10 mouse cellular contexts compared by ENCODE assay signal in genomic region chr11:74874630-74875029, GRCm38 (mm10). TPM values are rescaled to one million over a fixed set of nuclear protein-coding genes. Genes with fewer than 3 reads are reported as not detected.
DNase-seq lines count a peak whose midpoint lies in the region; ATAC-seq and TF ChIP-seq lines count a peak whose summit lies in the region.
"Had no signal": no experiment of that assay in that cellular context is flagged by ENCODE, and none has a peak within 500 bp of the region (broad histone marks: within the 10 kb centered on the region; RNA-seq: fewer than 3 reads in every experiment).

No protein-coding gene starts in this region.

- peaks cover 36% of the 10 kb centered on the region for H3K4me1 ChIP-seq in hindbrain, embryonic 10.5 days (replicated peaks)
- peaks cover 14% of the 10 kb centered on the region for H3K4me1 ChIP-seq in hindbrain, postnatal 0 days (ENCODE audit: insufficient read depth, low read length)
- H3K4me1 ChIP-seq in midbrain, embryonic 12.5 days: peaks cover 36% of the 10 kb centered on the region
- H3K4me1 ChIP-seq in midbrain, embryonic 16.5 days (ENCODE audit: control insufficient read depth, insufficient read depth, low read length): peaks cover 31% of the 10 kb centered on the region
- H3K4me1 ChIP-seq in forebrain, embryonic 15.5 days: peaks cover 28% of the 10 kb centered on the region

- no peak for ATAC-seq in hindbrain, postnatal 0 days
- no peak for ATAC-seq in midbrain, embryonic 12.5 days (ENCODE audit: low FRiP score, low read depth)
- ATAC-seq in midbrain, embryonic 16.5 days: no peak
- no peak for ATAC-seq in forebrain, embryonic 15.5 days (replicated peaks)
- ATAC-seq: midbrain, embryonic 13.5 days had no signal

- no peaks in the 10 kb centered on the region for H3K27me3 ChIP-seq in hindbrain, embryonic 10.5 days (ENCODE audit: insufficient read depth, poor library complexity, severe bottlenecking)
- no peaks in the 10 kb centered on the region for H3K27me3 ChIP-seq in hindbrain, postnatal 0 days (ENCODE audit: insufficient read depth, low read length)
- no peaks in the 10 kb centered on the region for H3K27me3 ChIP-seq in midbrain, embryonic 12.5 days
- no peaks in the 10 kb centered on the region for H3K27me3 ChIP-seq in midbrain, embryonic 16.5 days (ENCODE audit: control insufficient read depth, insufficient read depth, low read depth, low read length)
- no peaks in the 10 kb centered on the region for H3K27me3 ChIP-seq in forebrain, embryonic 15.5 days
- H3K27me3 ChIP-seq: heart, embryonic 13.5 days; midbrain, embryonic 13.5 days had no signal

- WGBS in hindbrain, embryonic 10.5 days: 70% methylated on average over 3 of the region's 3 CpGs
- WGBS in hindbrain, postnatal 0 days: 55% methylated on average over 3 of the region's 3 CpGs
- WGBS in midbrain, embryonic 12.5 days: 70% methylated on average over 3 of the region's 3 CpGs
- 70% methylated on average over 3 of the region's 3 CpGs for WGBS in midbrain, embryonic 16.5 days
- WGBS in forebrain, embryonic 15.5 days: 64% methylated on average over 3 of the region's 3 CpGs

- no peak overlapping the region for H3K9ac ChIP-seq in hindbrain, postnatal 0 days (replicated peaks; ENCODE audit: low read length)
- H3K9ac ChIP-seq in midbrain, embryonic 12.5 days (replicated peaks): 0 out of 2 replicates have a peak overlapping the region, but pooled peaks have one; percentile 16
- H3K9ac ChIP-seq in midbrain, embryonic 16.5 days (ENCODE audit: low read depth, low read length): no peak overlapping the region
- H3K9ac ChIP-seq in forebrain, embryonic 15.5 days (replicated peaks): no peak overlapping the region
- H3K9ac ChIP-seq: heart, embryonic 13.5 days; midbrain, embryonic 13.5 days had no signal

- 0 out of 2 replicates have a peak overlapping the region, but pooled peaks have one; percentile 40 for H3K27ac ChIP-seq in hindbrain, embryonic 10.5 days
- H3K27ac ChIP-seq in hindbrain, postnatal 0 days: no peak overlapping the region
- H3K27ac ChIP-seq in midbrain, embryonic 12.5 days (replicated peaks): no peak overlapping the region
- no peak overlapping the region for H3K27ac ChIP-seq in midbrain, embryonic 16.5 days (ENCODE audit: low read length)
- no peak overlapping the region for H3K27ac ChIP-seq in forebrain, embryonic 15.5 days (replicated peaks)
- H3K27ac ChIP-seq: heart, embryonic 13.5 days; midbrain, embryonic 13.5 days had no signal

- no peak overlapping the region for H3K4me3 ChIP-seq in hindbrain, embryonic 10.5 days
- H3K4me3 ChIP-seq in hindbrain, postnatal 0 days (ENCODE audit: low read length): no peak overlapping the region
- no peak overlapping the region for H3K4me3 ChIP-seq in midbrain, embryonic 12.5 days
- no peak overlapping the region for H3K4me3 ChIP-seq in midbrain, embryonic 16.5 days (ENCODE audit: low read depth, low read length)
- H3K4me3 ChIP-seq in forebrain, embryonic 15.5 days: no peak overlapping the region
- H3K4me3 ChIP-seq: heart, embryonic 13.5 days; midbrain, embryonic 13.5 days had no signal

- DNase-seq in hindbrain, embryonic 10.5 days (ENCODE audit: low spot score): no peak
- no peak for DNase-seq in hindbrain, postnatal 0 days (ENCODE audit: low spot score)
- peak; percentile 56 to 60 for DNase-seq in cerebellum, postnatal 25 days
- peak; percentile 46 to 66 for DNase-seq in right cerebral cortex, postnatal 36 days (ENCODE audit: low spot score in 2 of 2)
- DNase-seq in T-cell, adult 2 months (ENCODE audit: low spot score): no peak

- no peaks in the 10 kb centered on the region for H3K9me3 ChIP-seq in hindbrain, embryonic 10.5 days
- no peaks in the 10 kb centered on the region for H3K9me3 ChIP-seq in hindbrain, postnatal 0 days (ENCODE audit: low read length)
- no peaks in the 10 kb centered on the region for H3K9me3 ChIP-seq in midbrain, embryonic 12.5 days
- no peaks in the 10 kb centered on the region for H3K9me3 ChIP-seq in midbrain, embryonic 16.5 days (replicated peaks; ENCODE audit: control insufficient read depth, low read length, poor library complexity, severe bottlenecking)
- no peaks in the 10 kb centered on the region for H3K9me3 ChIP-seq in forebrain, embryonic 15.5 days
- H3K9me3 ChIP-seq: heart, embryonic 13.5 days; midbrain, embryonic 13.5 days had no signal

- H3K36me3 ChIP-seq in hindbrain, embryonic 10.5 days: no peaks in the 10 kb centered on the region
- H3K36me3 ChIP-seq in hindbrain, postnatal 0 days (ENCODE audit: insufficient read depth, low read length): no peaks in the 10 kb centered on the region
- no peaks in the 10 kb centered on the region for H3K36me3 ChIP-seq in midbrain, embryonic 12.5 days
- no peaks in the 10 kb centered on the region for H3K36me3 ChIP-seq in midbrain, embryonic 16.5 days (ENCODE audit: control insufficient read depth, insufficient read depth, low read length)
- H3K36me3 ChIP-seq in forebrain, embryonic 15.5 days: no peaks in the 10 kb centered on the region
- H3K36me3 ChIP-seq: heart, embryonic 13.5 days; midbrain, embryonic 13.5 days had no signal

- H3K4me2 ChIP-seq in hindbrain, postnatal 0 days (ENCODE audit: low read depth, low read length): no peak overlapping the region
- H3K4me2 ChIP-seq in midbrain, embryonic 12.5 days (replicated peaks): no peak overlapping the region
- no peak overlapping the region for H3K4me2 ChIP-seq in midbrain, embryonic 16.5 days (ENCODE audit: low read length)
- no peak overlapping the region for H3K4me2 ChIP-seq in forebrain, embryonic 15.5 days (replicated peaks)
- H3K4me2 ChIP-seq: heart, embryonic 13.5 days; midbrain, embryonic 13.5 days had no signal

- no peak for TF ChIP-seq CTCF in hindbrain, postnatal 0 days (IDR thresholded peaks at IDR 0.05; ENCODE audit: low read depth)

RNA-seq across cellular contexts. Expression of gene Sgsm2, which starts 22.2 kb away (rescaled TPM):
- 7.8 and 10.7 TPM in 2 replicates for polyA plus RNA-seq in hindbrain, embryonic 10.5 days (2016; fragmentation: Nextera tagmentation; extraction: Ambion mirVana)
- 49.0 and 59.2 TPM in 2 replicates for total RNA-seq in hindbrain, postnatal 0 days (2014; rRNA removed)
- polyA plus RNA-seq in hindbrain, postnatal 0 days (2015; fragmentation: Nextera tagmentation; extraction: Ambion mirVana): 21.2 and 21.3 TPM in 2 replicates
- polyA plus RNA-seq in midbrain, embryonic 12.5 days (2016; fragmentation: Nextera tagmentation; extraction: Ambion mirVana): 16.2 and 19.0 TPM in 2 replicates
- 30.3 and 31.8 TPM in 2 replicates for polyA plus RNA-seq in midbrain, embryonic 16.5 days (2015; fragmentation: Nextera tagmentation; extraction: Ambion mirVana)
- 14.3 and 14.6 TPM in 2 replicates for polyA plus RNA-seq in forebrain, embryonic 15.5 days (2015; fragmentation: Nextera tagmentation; extraction: Ambion mirVana)

RNA-seq across cellular contexts. Expression of gene Tsr1, which starts 23.2 kb away (rescaled TPM):
- 35.9 and 47.5 TPM in 2 replicates for polyA plus RNA-seq in hindbrain, embryonic 10.5 days (2016; fragmentation: Nextera tagmentation; extraction: Ambion mirVana)
- 20.3 and 34.1 TPM in 2 replicates for total RNA-seq in hindbrain, postnatal 0 days (2014; rRNA removed)
- polyA plus RNA-seq in hindbrain, postnatal 0 days (2015; fragmentation: Nextera tagmentation; extraction: Ambion mirVana): 21.1 and 22.0 TPM in 2 replicates
- polyA plus RNA-seq in midbrain, embryonic 12.5 days (2016; fragmentation: Nextera tagmentation; extraction: Ambion mirVana): 36.0 and 36.4 TPM in 2 replicates
- polyA plus RNA-seq in midbrain, embryonic 16.5 days (2015; fragmentation: Nextera tagmentation; extraction: Ambion mirVana): 27.6 and 30.2 TPM in 2 replicates
- polyA plus RNA-seq in forebrain, embryonic 15.5 days (2015; fragmentation: Nextera tagmentation; extraction: Ambion mirVana): 34.4 and 34.5 TPM in 2 replicates

RNA-seq across cellular contexts. Expression of gene Mnt, which starts 43.9 kb away (rescaled TPM):
- polyA plus RNA-seq in hindbrain, embryonic 10.5 days (2016; fragmentation: Nextera tagmentation; extraction: Ambion mirVana): 5.4 and 7.4 TPM in 2 replicates
- 18.5 and 22.8 TPM in 2 replicates for total RNA-seq in hindbrain, postnatal 0 days (2014; rRNA removed)
- polyA plus RNA-seq in hindbrain, postnatal 0 days (2015; fragmentation: Nextera tagmentation; extraction: Ambion mirVana): 7.0 and 8.4 TPM in 2 replicates
- 8.7 TPM in 2 replicates for polyA plus RNA-seq in midbrain, embryonic 12.5 days (2016; fragmentation: Nextera tagmentation; extraction: Ambion mirVana)
- 7.6 and 8.6 TPM in 2 replicates for polyA plus RNA-seq in midbrain, embryonic 16.5 days (2015; fragmentation: Nextera tagmentation; extraction: Ambion mirVana)
- 10.0 and 10.1 TPM in 2 replicates for polyA plus RNA-seq in forebrain, embryonic 15.5 days (2015; fragmentation: Nextera tagmentation; extraction: Ambion mirVana)

RNA-seq across cellular contexts. Expression of gene Smg6, which starts 51.0 kb away (rescaled TPM):
- 18.7 and 19.2 TPM in 2 replicates for polyA plus RNA-seq in hindbrain, embryonic 10.5 days (2016; fragmentation: Nextera tagmentation; extraction: Ambion mirVana)
- 24.9 and 27.8 TPM in 2 replicates for total RNA-seq in hindbrain, postnatal 0 days (2014; rRNA removed)
- polyA plus RNA-seq in hindbrain, postnatal 0 days (2015; fragmentation: Nextera tagmentation; extraction: Ambion mirVana): 9.8 and 10.0 TPM in 2 replicates
- polyA plus RNA-seq in midbrain, embryonic 12.5 days (2016; fragmentation: Nextera tagmentation; extraction: Ambion mirVana): 22.6 and 25.8 TPM in 2 replicates
- 14.6 and 17.4 TPM in 2 replicates for polyA plus RNA-seq in midbrain, embryonic 16.5 days (2015; fragmentation: Nextera tagmentation; extraction: Ambion mirVana)
- polyA plus RNA-seq in forebrain, embryonic 15.5 days (2015; fragmentation: Nextera tagmentation; extraction: Ambion mirVana): 18.4 and 19.0 TPM in 2 replicates

RNA-seq across cellular contexts. Expression of gene Srr, which starts 51.1 kb away (rescaled TPM):
- polyA plus RNA-seq in hindbrain, embryonic 10.5 days (2016; fragmentation: Nextera tagmentation; extraction: Ambion mirVana): 17.6 and 24.4 TPM in 2 replicates
- total RNA-seq in hindbrain, postnatal 0 days (2014; rRNA removed): 31.0 and 41.8 TPM in 2 replicates
- polyA plus RNA-seq in hindbrain, postnatal 0 days (2015; fragmentation: Nextera tagmentation; extraction: Ambion mirVana): 32.9 and 36.4 TPM in 2 replicates
- polyA plus RNA-seq in midbrain, embryonic 12.5 days (2016; fragmentation: Nextera tagmentation; extraction: Ambion mirVana): 27.5 and 28.1 TPM in 2 replicates
- polyA plus RNA-seq in midbrain, embryonic 16.5 days (2015; fragmentation: Nextera tagmentation; extraction: Ambion mirVana): 40.9 and 44.2 TPM in 2 replicates
- polyA plus RNA-seq in forebrain, embryonic 15.5 days (2015; fragmentation: Nextera tagmentation; extraction: Ambion mirVana): 41.6 and 45.1 TPM in 2 replicates

Comparison
In these comparisons a context has a peak if more than half of its experiments do, and no peak if none do; other contexts are left out.
1. DNase-seq: peak in cerebellum, postnatal 25 days (2 of 2) and right cerebral cortex, postnatal 36 days (2 of 2); none in hindbrain, embryonic 10.5 days (single experiment), hindbrain, postnatal 0 days (single experiment) and T-cell, adult 2 months (single experiment).